ENCODE assay signal across 24 mouse cellular contexts in genomic region chr7:75369366-75369765, GRCm38 (mm10).
DNase-seq lines count a peak whose midpoint lies in the region; ATAC-seq and TF ChIP-seq lines count a peak whose summit lies in the region.
"Had no signal": no experiment of that assay in that cellular context is flagged by ENCODE, and none has a peak within 500 bp of the region (broad histone marks: within the 10 kb centered on the region; RNA-seq: fewer than 3 reads in every experiment).

No protein-coding gene starts in this region.

- H3K36me3 ChIP-seq in liver, embryonic 14.5 days (replicated peaks; ENCODE audit: control insufficient read depth, insufficient read depth, low read depth), result no peaks in the 10 kb centered on the region
- no peaks in the 10 kb centered on the region for H3K36me3 ChIP-seq in liver, postnatal 0 days (replicated peaks; ENCODE audit: insufficient read depth, low read length)
- no peaks in the 10 kb centered on the region for H3K36me3 ChIP-seq in hindbrain, embryonic 12.5 days
- H3K36me3 ChIP-seq: embryonic facial prominence, embryonic 10.5 days; heart, embryonic 15.5 days; hindbrain, embryonic 10.5 days; hindbrain, embryonic 15.5 days had no signal

- no peak for TF ChIP-seq CTCF in liver, embryonic 14.5 days (IDR thresholded peaks at IDR 0.05; ENCODE audit: low read depth)
- no peak for TF ChIP-seq CTCF in liver, postnatal 0 days (IDR thresholded peaks at IDR 0.05; ENCODE audit: low read depth)

- H3K27me3 ChIP-seq in liver, embryonic 14.5 days (ENCODE audit: control insufficient read depth, insufficient read depth, low read length), result no peaks in the 10 kb centered on the region
- no peaks in the 10 kb centered on the region for H3K27me3 ChIP-seq in liver, postnatal 0 days (ENCODE audit: insufficient read depth, low read length)
- H3K27me3 ChIP-seq in hindbrain, embryonic 12.5 days, result peaks cover 3% of the 10 kb centered on the region; the same call in 1 of the 2 replicates
- H3K27me3 ChIP-seq: forebrain, embryonic 13.5 days; heart, embryonic 15.5 days; hindbrain, embryonic 15.5 days had no signal

- H3K27ac ChIP-seq in liver, embryonic 14.5 days, result no peak overlapping the region
- no peak overlapping the region for H3K27ac ChIP-seq in liver, postnatal 0 days (ENCODE audit: low read depth)
- no peak overlapping the region for H3K27ac ChIP-seq in hindbrain, embryonic 12.5 days
- H3K27ac ChIP-seq: embryonic facial prominence, embryonic 10.5 days; forebrain, embryonic 13.5 days; heart, adult 2 months; heart, embryonic 15.5 days; hindbrain, embryonic 10.5 days; hindbrain, embryonic 15.5 days had no signal

- no peak overlapping the region for H3K4me3 ChIP-seq in liver, embryonic 14.5 days (ENCODE audit: insufficient read depth in 1 of 2, low read depth in 2 of 2, low read length in 2 of 2)
- no peak overlapping the region for H3K4me3 ChIP-seq in liver, postnatal 0 days (ENCODE audit: low read depth, low read length)
- no peak overlapping the region for H3K4me3 ChIP-seq in hindbrain, embryonic 12.5 days
- H3K4me3 ChIP-seq: embryonic facial prominence, embryonic 10.5 days; forebrain, embryonic 13.5 days; heart, adult 2 months; heart, embryonic 15.5 days; hindbrain, embryonic 10.5 days; hindbrain, embryonic 15.5 days had no signal

- no peak for TF ChIP-seq EP300 in liver, embryonic 14.5 days (IDR thresholded peaks at IDR 0.05; ENCODE audit: low read depth)
- no peak for TF ChIP-seq EP300 in liver, postnatal 0 days (IDR thresholded peaks at IDR 0.05; ENCODE audit: low read depth)

- H3K4me2 ChIP-seq in liver, embryonic 14.5 days (ENCODE audit: low read depth), result no peak overlapping the region
- no peak overlapping the region for H3K4me2 ChIP-seq in liver, postnatal 0 days (ENCODE audit: low read depth, low read length)
- no peak overlapping the region for H3K4me2 ChIP-seq in hindbrain, embryonic 12.5 days (replicated peaks)
- H3K4me2 ChIP-seq: forebrain, embryonic 13.5 days; heart, embryonic 11.5 days; heart, embryonic 15.5 days; hindbrain, embryonic 15.5 days had no signal

- WGBS in liver, embryonic 14.5 days (ENCODE audit: insufficient replicate concordance), result 41% methylated on average over 4 of the region's 4 CpGs
- WGBS in liver, postnatal 0 days (ENCODE audit: insufficient replicate concordance), result 58% methylated on average over 4 of the region's 4 CpGs
- 52% methylated on average over 4 of the region's 4 CpGs for WGBS in hindbrain, embryonic 12.5 days

- no peaks in the 10 kb centered on the region for H3K9me3 ChIP-seq in liver, embryonic 14.5 days (ENCODE audit: control insufficient read depth, low read length)
- no peaks in the 10 kb centered on the region for H3K9me3 ChIP-seq in liver, postnatal 0 days (ENCODE audit: low read length)
- H3K9me3 ChIP-seq in hindbrain, embryonic 12.5 days (replicated peaks), result no peaks in the 10 kb centered on the region
- H3K9me3 ChIP-seq: embryonic facial prominence, embryonic 10.5 days; forebrain, embryonic 13.5 days; heart, embryonic 15.5 days; hindbrain, embryonic 10.5 days; hindbrain, embryonic 15.5 days had no signal

- H3K9ac ChIP-seq in liver, embryonic 14.5 days (replicated peaks), result no peak overlapping the region
- no peak overlapping the region for H3K9ac ChIP-seq in liver, postnatal 0 days (replicated peaks)
- no peak overlapping the region for H3K9ac ChIP-seq in hindbrain, embryonic 12.5 days
- H3K9ac ChIP-seq: forebrain, embryonic 13.5 days; forebrain, postnatal 0 days; heart, embryonic 15.5 days; hindbrain, embryonic 15.5 days had no signal

- peak in 1 of 3 experiments; percentile 33 for DNase-seq in liver, embryonic 14.5 days (ENCODE audit: low read depth in 3 of 3, low spot score in 3 of 3)
- no peak for DNase-seq in liver, postnatal 0 days
- DNase-seq in A20 (ENCODE audit: low read depth, low spot score), result peak; percentile 16
- peak; percentile 66 for DNase-seq in CD4-positive helper T cell, adult 2 months (ENCODE audit: low read depth, low spot score)
- peak; percentile 66 for DNase-seq in induced T-regulatory cell, adult 2 months (ENCODE audit: low read depth)
- no peak for DNase-seq in adrenal gland, adult 18-20 months (ENCODE audit: low spot score in 2 of 2)
- no peak for DNase-seq in layer of hippocampus, adult 9-11 months
- DNase-seq: adrenal gland, adult 2 months; adrenal gland, postnatal 25 days; cerebellum, adult 18-20 months; cerebellum, adult 9-11 months; cerebellum, postnatal 36 days; forebrain, postnatal 0 days; gastrocnemius, postnatal 14 days; heart, adult 2 months; heart, postnatal 14 days had no signal

- H3K4me1 ChIP-seq in liver, embryonic 14.5 days (replicated peaks; ENCODE audit: control insufficient read depth in 2 of 2, insufficient read depth in 2 of 2, low read length in 1 of 2), result peaks cover 0 to 2% of the 10 kb centered on the region in 2 experiments; a peak in 1 of 4 replicates
- peaks cover 3% of the 10 kb centered on the region; the same call in 1 of the 2 replicates for H3K4me1 ChIP-seq in liver, postnatal 0 days (ENCODE audit: insufficient read depth)
- peaks cover 2% of the 10 kb centered on the region; the same call in 1 of the 2 replicates for H3K4me1 ChIP-seq in hindbrain, embryonic 12.5 days

- ATAC-seq in liver, embryonic 14.5 days (ENCODE audit: insufficient read depth), result peak; percentile 28; the same call in 1 of the 2 replicates
- ATAC-seq in liver, postnatal 0 days, result no peak
- ATAC-seq in hindbrain, embryonic 12.5 days (ENCODE audit: low FRiP score), result no peak
- ATAC-seq: activated CD4-positive, CD25-positive, alpha-beta regulatory T cell, adult 4 months; forebrain, embryonic 13.5 days; forebrain, postnatal 0 days had no signal

Comparison
In these comparisons a context has a peak if more than half of its experiments do, and no peak if none do; other contexts are left out.
1. DNase-seq: peak in A20 (single experiment), CD4-positive helper T cell, adult 2 months (single experiment) and induced T-regulatory cell, adult 2 months (single experiment); none in liver, postnatal 0 days (single experiment), adrenal gland, adult 18-20 months (0 of 2) and layer of hippocampus, adult 9-11 months (single experiment).